Mouse (Mus musculus): ENCODE data around the gene Prok2. TPM values are rescaled to one million over a fixed set of nuclear protein-coding genes. Genes with fewer than 3 reads are reported as not detected.

Prok2 gene
- not detected in 2 replicates for polyA plus RNA-seq (2015; fragmentation: Nextera tagmentation; extraction: Ambion mirVana)

DNA sequence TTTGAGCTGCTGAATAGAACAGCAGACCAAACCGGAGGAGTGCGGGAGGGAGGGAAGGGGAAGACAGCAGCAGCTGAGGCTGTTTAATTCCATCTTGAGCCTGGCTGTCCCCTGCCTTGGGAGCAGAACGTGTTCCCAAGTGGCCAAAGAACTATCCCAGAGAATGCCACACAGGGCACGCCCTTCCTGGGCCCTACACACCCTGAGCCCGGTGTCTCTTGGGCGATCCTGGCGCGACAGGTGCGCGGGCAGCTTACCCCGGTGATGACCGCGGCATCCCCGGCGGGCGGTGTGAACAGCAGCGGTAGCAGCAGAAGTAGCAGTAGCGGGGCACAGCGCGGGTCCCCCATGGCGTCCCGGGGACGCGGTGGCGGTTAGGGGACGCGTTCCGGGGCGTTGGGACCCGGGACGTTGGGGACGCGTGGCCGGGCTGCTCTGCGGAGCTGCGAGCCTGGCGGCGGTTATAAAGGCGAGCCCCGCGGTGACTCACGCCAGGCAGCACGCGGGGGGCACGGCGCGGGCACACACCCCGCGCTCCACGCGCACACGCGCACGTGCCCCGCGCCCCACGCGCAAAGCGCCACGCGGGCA is at the start of gene Prok2:
TSS of gene Prok2 (minus strand) at position 422 of the 591 bp plus-strand sequence.
- no peaks in the 10 kb centered on the region for H3K36me3 ChIP-seq
- ATAC-seq (ENCODE audit: low read depth) (no peak), DNase-seq (no peak)
- H3K27ac ChIP-seq: no peak within 1 kb of the TSS
- H3K27me3 ChIP-seq: peaks cover 58% of the 10 kb centered on the region
- H3K9me3 ChIP-seq (replicated peaks): no peaks in the 10 kb centered on the region
- peaks cover 7% of the 10 kb centered on the region; the same call in 1 of the 2 replicates for H3K4me1 ChIP-seq (replicated peaks)
- H3K9ac ChIP-seq: no peak within 1 kb of the TSS
- peak within 1 kb of the TSS; percentile 53 for H3K4me2 ChIP-seq
- H3K4me3 ChIP-seq (replicated peaks): peak within 1 kb of the TSS; percentile 36
- 1% methylated on average over 61 of the region's 61 CpGs for WGBS (ENCODE audit: insufficient replicate concordance)

DNA sequence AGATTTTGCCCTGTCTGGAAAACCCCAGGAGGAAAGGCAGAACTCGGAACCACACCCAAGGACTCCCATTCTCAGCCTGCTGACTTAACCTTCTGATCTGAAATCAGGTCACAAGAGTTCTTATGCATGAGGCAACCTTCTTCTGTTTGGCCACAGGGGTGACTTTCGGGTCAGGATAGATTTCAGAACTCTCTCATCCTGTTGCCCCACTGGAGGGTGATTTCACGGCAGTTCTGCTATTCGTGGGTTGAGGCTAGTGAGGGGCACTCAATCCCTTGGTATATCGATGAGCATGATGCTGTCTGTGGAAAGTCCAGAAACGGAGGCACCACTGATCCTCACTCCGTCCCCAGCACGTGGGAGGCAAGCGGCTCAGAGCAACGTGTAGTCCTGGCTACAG is 48.5 kb upstream of the Prok2 start:
- WGBS (ENCODE audit: insufficient replicate concordance): 69% methylated on average over 10 of the region's 10 CpGs
- Histone ChIP-seq H3K4me1 (replicated peaks) (no peaks in the 10 kb centered on the region), H3K36me3 (no peaks in the 10 kb centered on the region), H3K27ac (no peak overlapping the region), H3K9ac (no peak overlapping the region), H3K4me2 (no peak overlapping the region), H3K4me3 (replicated peaks) (no peak overlapping the region), H3K27me3 (no peaks in the 10 kb centered on the region), H3K9me3 (replicated peaks) (no peaks in the 10 kb centered on the region)
- no peak for DNase-seq
- ATAC-seq (ENCODE audit: low read depth): no peak

DNA sequence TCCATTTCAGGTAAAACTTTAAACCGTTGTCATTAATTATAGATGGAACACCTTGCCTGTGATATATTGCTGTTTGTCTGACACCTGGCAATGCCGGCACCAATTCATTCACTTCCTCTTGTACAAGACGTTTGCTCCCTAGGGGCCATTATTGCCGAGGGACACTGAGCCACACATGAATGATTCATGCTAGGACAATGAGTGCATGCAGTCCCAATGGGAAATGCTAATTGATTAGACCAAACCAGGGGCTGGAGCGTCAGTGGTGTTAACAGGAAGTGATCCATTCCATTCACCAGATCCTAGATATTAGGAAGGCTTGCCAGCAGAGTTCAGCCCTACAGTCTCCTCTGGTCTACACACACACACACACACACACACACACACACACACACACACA is 42.3 kb upstream of the Prok2 start:
- Histone ChIP-seq H3K4me1 (replicated peaks) (no peaks in the 10 kb centered on the region), H3K9me3 (replicated peaks) (no peaks in the 10 kb centered on the region), H3K36me3 (no peaks in the 10 kb centered on the region), H3K4me2 (no peak overlapping the region), H3K27ac (no peak overlapping the region), H3K27me3 (no peaks in the 10 kb centered on the region), H3K9ac (no peak overlapping the region), H3K4me3 (replicated peaks) (no peak overlapping the region)
- WGBS (ENCODE audit: insufficient replicate concordance): 39% methylated on average over 5 of the region's 5 CpGs
- ATAC-seq (ENCODE audit: low read depth) (no peak), DNase-seq (no peak)

DNA sequence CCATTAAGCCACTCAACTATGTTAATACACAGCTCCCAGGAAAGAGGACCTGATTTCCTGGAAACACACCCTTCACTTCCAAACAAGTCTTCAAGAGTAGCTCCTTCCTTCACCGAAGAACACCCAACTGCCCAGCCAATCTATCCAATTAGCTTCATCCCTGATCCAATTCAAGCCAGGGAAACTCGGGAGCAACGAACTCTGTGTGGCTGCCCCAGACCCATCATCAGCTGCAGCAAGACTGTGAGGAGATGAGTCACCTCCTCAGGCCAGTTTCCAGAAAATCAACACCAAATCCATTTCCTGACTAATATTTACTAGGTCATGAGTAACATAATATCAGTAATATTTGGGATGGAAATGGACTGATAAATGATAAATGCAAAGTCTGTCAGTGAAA is 38.7 kb upstream of the Prok2 start:
- no peak overlapping the region for H3K27ac ChIP-seq
- H3K4me3 ChIP-seq (replicated peaks): no peak overlapping the region
- H3K9me3 ChIP-seq (replicated peaks): no peaks in the 10 kb centered on the region
- 57% methylated on average over 3 of the region's 3 CpGs for WGBS (ENCODE audit: insufficient replicate concordance)
- ATAC-seq (ENCODE audit: low read depth) (no peak), DNase-seq (no peak)
- H3K4me1 ChIP-seq (replicated peaks): no peaks in the 10 kb centered on the region
- H3K27me3 ChIP-seq: no peaks in the 10 kb centered on the region
- H3K36me3 ChIP-seq: no peaks in the 10 kb centered on the region
- no peak overlapping the region for H3K4me2 ChIP-seq
- H3K9ac ChIP-seq: no peak overlapping the region

DNA sequence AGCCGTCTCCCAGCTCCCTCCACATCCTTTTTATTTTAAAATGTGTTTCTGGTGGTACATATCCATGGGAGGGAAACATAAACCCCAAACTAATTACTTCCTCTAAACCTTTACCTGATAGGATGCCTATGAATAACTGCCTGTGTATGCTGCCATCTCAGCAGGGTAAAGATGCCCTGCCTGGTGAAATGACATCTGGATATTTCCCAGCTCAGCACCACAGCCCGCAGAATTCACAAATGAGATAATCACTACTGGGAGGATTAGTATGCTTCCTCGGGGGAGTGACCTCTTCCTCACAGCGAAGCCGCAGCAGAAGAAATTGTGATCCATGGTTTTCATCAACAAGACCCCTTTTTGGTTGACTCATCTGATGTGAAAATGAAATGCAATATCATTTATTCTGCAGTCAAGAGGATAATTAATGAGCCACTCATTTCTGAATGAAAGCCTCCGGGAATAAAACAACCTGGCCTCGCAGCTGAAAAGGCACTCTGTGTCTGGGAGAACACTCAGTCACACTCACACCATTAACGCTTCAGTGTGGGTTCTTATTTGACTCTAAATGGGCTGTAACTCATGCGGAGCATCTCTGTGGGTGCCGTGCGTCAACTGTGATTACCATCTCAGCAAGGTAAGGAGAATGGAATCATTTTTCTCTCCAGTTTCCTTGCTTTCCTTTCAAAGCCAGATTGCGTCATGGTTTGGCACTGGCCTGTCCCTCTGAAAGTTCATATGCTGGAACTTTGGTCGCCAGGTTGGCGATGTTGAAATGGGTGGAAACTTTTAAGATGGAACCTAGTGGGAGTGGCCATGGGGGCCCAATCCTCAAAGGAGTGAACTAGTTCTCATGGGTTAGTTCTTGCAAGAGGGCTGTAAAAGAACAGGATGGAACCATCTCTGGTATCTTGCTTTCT is 36.1 kb upstream of the Prok2 start:
- no peak for DNase-seq
- Histone ChIP-seq H3K4me2 (no peak overlapping the region), H3K36me3 (no peaks in the 10 kb centered on the region), H3K4me1 (replicated peaks) (no peaks in the 10 kb centered on the region), H3K27ac (no peak overlapping the region), H3K9me3 (replicated peaks) (no peaks in the 10 kb centered on the region), H3K4me3 (replicated peaks) (no peak overlapping the region), H3K9ac (no peak overlapping the region), H3K27me3 (no peaks in the 10 kb centered on the region)
- 59% methylated on average over 14 of the region's 14 CpGs for WGBS (ENCODE audit: insufficient replicate concordance)
- no peak for ATAC-seq (ENCODE audit: low read depth)

DNA sequence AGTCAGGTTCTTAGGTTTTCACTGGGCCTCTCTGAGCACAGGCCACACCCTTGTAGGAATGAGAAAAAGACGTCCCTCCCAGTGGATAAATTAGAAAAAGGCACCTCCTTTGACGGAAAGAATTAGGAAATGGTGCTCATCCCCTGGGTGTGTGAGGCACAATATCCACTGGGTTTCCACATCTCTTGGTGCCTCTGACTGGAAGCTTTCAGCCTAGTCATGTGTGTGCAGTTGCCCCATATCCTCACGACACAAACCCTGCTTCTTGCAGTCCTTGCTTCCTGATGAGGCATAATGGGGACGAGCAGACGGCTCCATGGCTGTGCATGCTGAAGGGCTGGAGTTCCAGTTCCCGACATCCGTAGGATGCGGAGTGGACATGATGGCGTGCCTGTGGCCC is 29.9 kb upstream of the Prok2 start:
- H3K36me3 ChIP-seq: no peaks in the 10 kb centered on the region
- H3K4me2 ChIP-seq: no peak overlapping the region
- H3K27me3 ChIP-seq: no peaks in the 10 kb centered on the region
- no peak overlapping the region for H3K27ac ChIP-seq
- no peak overlapping the region for H3K4me3 ChIP-seq (replicated peaks)
- H3K4me1 ChIP-seq (replicated peaks): no peaks in the 10 kb centered on the region
- ATAC-seq (ENCODE audit: low read depth): no peak
- WGBS (ENCODE audit: insufficient replicate concordance): 66% methylated on average over 9 of the region's 9 CpGs
- DNase-seq: no peak
- H3K9me3 ChIP-seq (replicated peaks): no peaks in the 10 kb centered on the region
- H3K9ac ChIP-seq: no peak overlapping the region

DNA sequence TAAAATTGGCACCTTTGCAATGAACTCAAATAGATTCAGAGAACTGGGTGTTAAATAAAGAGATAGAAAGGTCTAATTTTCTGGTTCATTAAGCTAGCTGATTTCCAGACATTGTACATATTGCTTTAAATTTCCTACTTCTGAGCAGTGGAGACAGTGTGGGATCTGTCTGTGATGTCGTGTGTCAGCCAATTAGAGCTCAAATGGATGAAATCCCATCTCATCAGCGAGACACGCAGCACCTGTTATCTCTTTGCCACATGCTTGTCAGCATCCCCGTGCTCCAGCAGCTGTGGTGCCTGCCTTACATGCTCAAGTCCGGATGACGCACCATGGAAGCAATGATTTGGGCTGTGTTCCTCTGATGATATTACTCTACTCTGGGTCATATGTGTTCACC is 25.1 kb upstream of the Prok2 start:
- DNase-seq: no peak
- no peaks in the 10 kb centered on the region for H3K4me1 ChIP-seq (replicated peaks)
- H3K27me3 ChIP-seq: no peaks in the 10 kb centered on the region
- H3K36me3 ChIP-seq: no peaks in the 10 kb centered on the region
- no peaks in the 10 kb centered on the region for H3K9me3 ChIP-seq (replicated peaks)
- 52% methylated on average over 6 of the region's 6 CpGs for WGBS (ENCODE audit: insufficient replicate concordance)
- ATAC-seq (ENCODE audit: low read depth): no peak
- H3K27ac ChIP-seq: no peak overlapping the region
- H3K9ac ChIP-seq: no peak overlapping the region
- H3K4me3 ChIP-seq (replicated peaks): no peak overlapping the region
- H3K4me2 ChIP-seq: no peak overlapping the region

DNA sequence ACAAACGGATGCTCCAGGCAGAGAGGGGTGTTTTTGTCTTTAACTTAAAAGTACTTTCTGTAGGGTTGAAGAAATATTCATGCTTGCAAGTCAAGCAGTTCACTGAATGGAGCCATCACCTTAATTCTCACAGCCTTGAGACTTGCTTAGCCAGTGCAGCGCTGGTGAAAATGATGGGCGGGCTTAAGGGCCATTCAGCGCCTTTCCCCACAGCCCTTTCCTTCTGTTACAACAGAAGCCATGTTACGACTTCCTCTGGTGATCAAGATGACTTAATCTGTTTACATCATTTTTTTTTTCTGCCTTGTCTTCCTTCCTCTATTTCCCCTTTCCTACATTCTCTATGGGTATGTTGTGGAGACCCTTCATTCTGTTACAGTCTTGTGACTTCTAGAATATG is 20.1 kb upstream of the Prok2 start:
- Histone ChIP-seq H3K4me3 (replicated peaks) (no peak overlapping the region), H3K36me3 (no peaks in the 10 kb centered on the region), H3K4me2 (no peak overlapping the region), H3K27ac (no peak overlapping the region), H3K9ac (no peak overlapping the region), H3K4me1 (replicated peaks) (no peaks in the 10 kb centered on the region), H3K27me3 (no peaks in the 10 kb centered on the region), H3K9me3 (replicated peaks) (no peaks in the 10 kb centered on the region)
- 55% methylated on average over 5 of the region's 5 CpGs for WGBS (ENCODE audit: insufficient replicate concordance)
- DNase-seq: no peak
- ATAC-seq (ENCODE audit: low read depth): no peak

DNA sequence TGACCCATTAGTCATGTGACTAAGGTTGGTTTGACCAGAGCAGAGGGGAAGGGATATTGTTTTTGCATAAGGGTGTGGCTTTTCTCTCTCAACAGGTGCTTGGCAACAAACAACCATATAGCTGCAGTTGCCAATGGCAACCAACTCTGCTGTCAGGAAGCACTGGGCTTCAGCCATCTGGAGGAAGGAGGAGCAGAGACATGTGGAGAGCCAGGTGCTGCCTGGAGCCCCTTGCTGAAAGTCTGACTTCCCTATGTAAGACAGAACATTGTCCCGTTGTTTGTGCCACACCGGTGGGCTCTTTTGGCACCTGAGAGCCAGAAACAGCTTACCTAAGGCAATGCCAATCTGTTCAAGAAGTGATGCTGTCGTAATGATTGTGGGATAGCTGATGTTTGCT is 16.7 kb upstream of the Prok2 start:
- no peaks in the 10 kb centered on the region for H3K4me1 ChIP-seq (replicated peaks)
- no peak overlapping the region for H3K4me2 ChIP-seq
- H3K4me3 ChIP-seq (replicated peaks): no peak overlapping the region
- ATAC-seq (ENCODE audit: low read depth): no peak
- no peaks in the 10 kb centered on the region for H3K36me3 ChIP-seq
- H3K27me3 ChIP-seq: no peaks in the 10 kb centered on the region
- H3K9ac ChIP-seq: no peak overlapping the region
- no peaks in the 10 kb centered on the region for H3K9me3 ChIP-seq (replicated peaks)
- DNase-seq: no peak
- WGBS (ENCODE audit: insufficient replicate concordance): 63% methylated on average over 3 of the region's 3 CpGs
- H3K27ac ChIP-seq: no peak overlapping the region

DNA sequence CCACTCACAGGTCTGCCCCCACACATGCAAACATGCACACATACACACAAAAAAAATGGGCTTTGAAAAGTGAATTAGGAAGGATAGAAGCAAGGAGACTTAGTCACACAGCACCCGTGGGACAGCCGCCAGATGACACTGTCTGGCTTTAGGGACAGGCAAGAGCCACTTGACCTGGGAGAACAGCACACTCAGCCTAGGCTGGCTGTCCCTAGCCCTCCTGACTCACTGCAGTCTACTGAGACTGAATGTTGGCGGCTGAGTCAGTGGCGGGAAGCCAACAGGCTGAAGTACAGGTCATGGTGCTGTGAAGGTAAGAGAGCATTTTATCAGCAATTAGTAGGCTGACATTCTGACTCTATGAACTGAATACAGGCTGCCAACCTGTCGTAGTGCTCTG is 8.5 kb upstream of the Prok2 start:
- Histone ChIP-seq H3K27ac (no peak overlapping the region), H3K9ac (no peak overlapping the region), H3K9me3 (replicated peaks) (no peaks in the 10 kb centered on the region), H3K27me3 (0 out of 2 replicates have a peak, but pooled peaks cover 3% of the 10 kb centered on the region), H3K4me1 (replicated peaks) (no peaks in the 10 kb centered on the region), H3K4me2 (no peak overlapping the region), H3K4me3 (replicated peaks) (no peak overlapping the region), H3K36me3 (no peaks in the 10 kb centered on the region)
- DNase-seq: no peak
- ATAC-seq (ENCODE audit: low read depth): no peak
- WGBS (ENCODE audit: insufficient replicate concordance): 59% methylated on average over 5 of the region's 5 CpGs

DNA sequence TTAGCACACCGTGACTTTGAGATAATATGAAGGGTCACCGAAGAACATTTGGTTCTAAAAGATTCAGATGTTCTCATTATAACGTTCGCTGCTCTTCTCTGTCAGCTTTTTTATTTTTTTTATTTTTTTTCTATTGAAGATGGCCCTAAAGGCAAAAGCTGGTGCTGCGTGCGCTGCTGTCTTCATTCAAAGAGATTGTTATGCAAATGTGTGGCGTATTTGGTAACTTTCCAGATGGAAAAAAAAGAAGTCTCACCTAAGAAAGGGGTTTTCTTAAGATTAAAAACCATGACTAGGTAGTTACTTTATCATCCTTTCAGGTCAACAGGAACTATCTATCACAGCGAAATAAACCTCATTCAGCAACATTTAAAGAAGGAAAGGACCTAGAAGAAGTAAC is 6.5 kb upstream of the Prok2 start:
- H3K27ac ChIP-seq: no peak overlapping the region
- H3K27me3 ChIP-seq: peaks cover 21% of the 10 kb centered on the region
- no peak overlapping the region for H3K4me3 ChIP-seq (replicated peaks)
- no peaks in the 10 kb centered on the region for H3K9me3 ChIP-seq (replicated peaks)
- H3K36me3 ChIP-seq: no peaks in the 10 kb centered on the region
- H3K9ac ChIP-seq: no peak overlapping the region
- no peak for ATAC-seq (ENCODE audit: low read depth)
- H3K4me1 ChIP-seq (replicated peaks): no peaks in the 10 kb centered on the region
- no peak for DNase-seq
- H3K4me2 ChIP-seq: no peak overlapping the region
- 73% methylated on average over 8 of the region's 8 CpGs for WGBS (ENCODE audit: insufficient replicate concordance)

DNA sequence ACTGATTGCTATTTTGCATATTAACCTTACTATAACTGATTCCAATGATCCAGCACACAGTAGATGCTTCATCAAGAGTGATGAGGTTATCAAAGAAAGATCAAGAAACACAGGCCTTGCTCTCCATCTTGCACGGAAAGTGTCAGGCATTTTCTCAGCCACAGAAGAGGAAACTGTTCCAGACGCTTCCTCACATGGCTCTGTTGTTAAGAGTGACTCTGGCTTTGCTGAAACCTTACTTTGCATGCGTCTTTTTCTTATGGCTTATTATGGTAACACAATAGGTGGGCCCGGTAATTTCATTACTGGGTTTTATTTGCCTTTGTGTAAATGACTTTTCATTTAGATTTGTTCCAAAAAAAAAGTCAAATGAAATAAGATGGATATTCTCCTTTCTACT is 5.7 kb upstream of the Prok2 start:
- Histone ChIP-seq H3K27me3 (peaks cover 28% of the 10 kb centered on the region), H3K36me3 (no peaks in the 10 kb centered on the region), H3K27ac (no peak overlapping the region), H3K4me3 (replicated peaks) (no peak overlapping the region), H3K4me2 (no peak overlapping the region), H3K4me1 (replicated peaks) (no peaks in the 10 kb centered on the region), H3K9me3 (replicated peaks) (no peaks in the 10 kb centered on the region), H3K9ac (no peak overlapping the region)
- 39% methylated on average over 4 of the region's 4 CpGs for WGBS (ENCODE audit: insufficient replicate concordance)
- ATAC-seq (ENCODE audit: low read depth) (no peak), DNase-seq (no peak)
